Mouse (Mus musculus) C2C12 (cell line): ENCODE results near the gene Tekt4. TPM values are rescaled to one million over a fixed set of nuclear protein-coding genes. Genes with fewer than 3 reads are reported as not detected.

Source experiments
- H3K27me3 ChIP-seq: one replicate; pipeline ENCODE4 v1.6.1; 2011; ENCODE audit not compliant: control insufficient read depth, insufficient read depth, insufficient read length
- H3K36me3 ChIP-seq: one replicate; pipeline ENCODE4 v1.6.1; 2011; ENCODE audit not compliant: control insufficient read depth, insufficient read depth
- H3K4me3 ChIP-seq: one replicate; pipeline ENCODE4 v1.5.1; 2011; ENCODE audit warnings: mild to moderate bottlenecking, control low read depth; ENCODE audit not compliant: poor library complexity, insufficient read depth, severe bottlenecking
- H3K79me2 ChIP-seq: one replicate; pipeline ENCODE4 v1.6.1; 2011; ENCODE audit not compliant: control insufficient read depth, insufficient read depth
- H3K79me3 ChIP-seq: one replicate; pipeline ENCODE4 v1.6.1; 2011; ENCODE audit warnings: low read depth, control low read depth
- H3ac ChIP-seq: one replicate; pipeline ENCODE3; 2011; ENCODE audit warnings: low read depth; ENCODE audit not compliant: control insufficient read depth, insufficient read length
- CEBPB ChIP-seq: IDR thresholded peaks from one replicate; pipeline ENCODE4 v1.6.1; 2011; ENCODE audit warnings: low read depth, mild to moderate bottlenecking, control low read depth, moderate library complexity
- CTCF ChIP-seq: IDR thresholded peaks from one replicate; pipeline ENCODE4 v1.5.1; 2011; ENCODE audit not compliant: control insufficient read depth, insufficient read depth, insufficient read length
- FOSL1 ChIP-seq: IDR thresholded peaks from one replicate; pipeline ENCODE4 v1.8.0; 2011; ENCODE audit warnings: mild to moderate bottlenecking, low read length; ENCODE audit not compliant: poor library complexity, insufficient read depth, severe bottlenecking
- MAX ChIP-seq: IDR thresholded peaks from one replicate; pipeline ENCODE4 v1.6.1; 2011; ENCODE audit warnings: mild to moderate bottlenecking, control low read depth
- MYOD1 ChIP-seq: IDR thresholded peaks from one replicate; pipeline ENCODE4 v1.6.1; 2011; ENCODE audit warnings: low read depth; ENCODE audit not compliant: control insufficient read depth, insufficient read length
- MYOG ChIP-seq: IDR thresholded peaks from one replicate; pipeline ENCODE4 v1.6.1; 2011; ENCODE audit not compliant: control insufficient read depth, insufficient read length; ENCODE audit errors: extremely low read depth
- USF1 ChIP-seq: IDR thresholded peaks from one replicate; pipeline ENCODE4 v1.6.1; 2011; ENCODE audit warnings: low read depth, mild to moderate bottlenecking, control low read depth, moderate library complexity
- polyA plus RNA-seq: library from polyadenylated mRNA; unstranded; fragments of >200 nt; fragmentation: generic; extraction: Trizol; gene quantifications from one replicate; pipeline ENCODE4 v1.2.1, GENCODE M21; 2012; ENCODE audit warnings: missing spikeins

Tekt4 gene
- polyA plus RNA-seq, 1 experiment = not detected

GRCm38 (mm10) chr17:25497013-25497412, 42.6 kb downstream of the Tekt4 start, which contains the start of gene Sstr5:
Sstr5 (minus strand) TSS chr17:25497288.
- Histone ChIP-seq H3K36me3 (no peaks in the 10 kb centered on the region), H3K4me3 (no peak within 1 kb of the TSS), H3K79me3 (no peaks in the 10 kb centered on the region), H3ac (no peak within 1 kb of the TSS), H3K27me3 (peaks cover 50% of the 10 kb centered on the region), H3K79me2 (no peaks in the 10 kb centered on the region)
- no peak for TF ChIP-seq FOSL1
- no peak for TF ChIP-seq CTCF
- no peak for TF ChIP-seq MYOD1
- no peak for TF ChIP-seq USF1
- TF ChIP-seq CEBPB = no peak
- TF ChIP-seq MAX = no peak
- TF ChIP-seq MYOG = no peak

GRCm38 (mm10) chr17:25502599-25502998, 48.2 kb downstream of the Tekt4 start:
- H3K4me3 ChIP-seq = no peak overlapping the region
- no peaks in the 10 kb centered on the region for H3K79me2 ChIP-seq
- H3K27me3 ChIP-seq = peaks cover 23% of the 10 kb centered on the region
- H3K36me3 ChIP-seq = no peaks in the 10 kb centered on the region
- no peak overlapping the region for H3ac ChIP-seq
- TF ChIP-seq CTCF (no peak), CEBPB (no peak)
- no peaks in the 10 kb centered on the region for H3K79me3 ChIP-seq

- TF ChIP-seq FOSL1 (no peak), CTCF (peak; percentile 56)
- Histone ChIP-seq H3ac (no peak overlapping the region), H3K79me3 (no peaks in the 10 kb centered on the region), H3K4me3 (no peak overlapping the region), H3K36me3 (no peaks in the 10 kb centered on the region), H3K79me2 (no peaks in the 10 kb centered on the region), H3K27me3 (no peaks in the 10 kb centered on the region)
These were observed 53.4 kb downstream of the Tekt4 start for GRCm38 (mm10) chr17:25507799-25508198.

GRCm38 (mm10) chr17:25508860-25509577, 54.6 kb downstream of the Tekt4 start:
- Histone ChIP-seq H3ac (no peak overlapping the region), H3K27me3 (no peaks in the 10 kb centered on the region), H3K79me3 (no peaks in the 10 kb centered on the region), H3K79me2 (no peaks in the 10 kb centered on the region), H3K36me3 (no peaks in the 10 kb centered on the region), H3K4me3 (no peak overlapping the region)
- TF ChIP-seq FOSL1 (no peak), CTCF (peak; percentile 2), MYOD1 (peak; percentile 36), CEBPB (no peak), MYOG (no peak), USF1 (no peak)

- Histone ChIP-seq H3K27me3 (no peaks in the 10 kb centered on the region), H3K4me3 (no peak overlapping the region), H3K79me3 (no peaks in the 10 kb centered on the region), H3K79me2 (no peaks in the 10 kb centered on the region), H3K36me3 (no peaks in the 10 kb centered on the region), H3ac (no peak overlapping the region)
- TF ChIP-seq MAX = no peak
- no peak for TF ChIP-seq MYOG
- no peak for TF ChIP-seq CTCF
- TF ChIP-seq MYOD1 = no peak
- no peak for TF ChIP-seq FOSL1
- TF ChIP-seq USF1 = no peak
- no peak for TF ChIP-seq CEBPB
These were observed 55.8 kb downstream of the Tekt4 start for GRCm38 (mm10) chr17:25510074-25510830.

GRCm38 (mm10) chr17:25511876-25512275, 57.5 kb downstream of the Tekt4 start:
- no peaks in the 10 kb centered on the region for H3K79me2 ChIP-seq
- H3ac ChIP-seq = no peak overlapping the region
- no peaks in the 10 kb centered on the region for H3K27me3 ChIP-seq
- H3K79me3 ChIP-seq = no peaks in the 10 kb centered on the region
- no peaks in the 10 kb centered on the region for H3K36me3 ChIP-seq
- H3K4me3 ChIP-seq = no peak overlapping the region
- TF ChIP-seq MYOD1 (no peak), USF1 (no peak), CTCF (no peak)
